Mouse (Mus musculus) gastrocnemius, postnatal 10 days (tissue): ENCODE results near the gene Homer1. TPM values are rescaled to one million over a fixed set of nuclear protein-coding genes. Genes with fewer than 3 reads are reported as not detected.

ENCODE experiments used
- DNase-seq: peaks from one replicate; pipeline ENCODE4 v3.0.0; 2021; ENCODE audit warnings: mixed read lengths
- total RNA-seq, 2 experiments: library from RNA; stranded (reverse); gene quantifications; 2 replicates each; pipeline ENCODE4 v1.2.3; 2021

Gene Homer1
- total RNA-seq, 2 experiments from 2014 or later, result 45.0 to 60.9 TPM

DNA sequence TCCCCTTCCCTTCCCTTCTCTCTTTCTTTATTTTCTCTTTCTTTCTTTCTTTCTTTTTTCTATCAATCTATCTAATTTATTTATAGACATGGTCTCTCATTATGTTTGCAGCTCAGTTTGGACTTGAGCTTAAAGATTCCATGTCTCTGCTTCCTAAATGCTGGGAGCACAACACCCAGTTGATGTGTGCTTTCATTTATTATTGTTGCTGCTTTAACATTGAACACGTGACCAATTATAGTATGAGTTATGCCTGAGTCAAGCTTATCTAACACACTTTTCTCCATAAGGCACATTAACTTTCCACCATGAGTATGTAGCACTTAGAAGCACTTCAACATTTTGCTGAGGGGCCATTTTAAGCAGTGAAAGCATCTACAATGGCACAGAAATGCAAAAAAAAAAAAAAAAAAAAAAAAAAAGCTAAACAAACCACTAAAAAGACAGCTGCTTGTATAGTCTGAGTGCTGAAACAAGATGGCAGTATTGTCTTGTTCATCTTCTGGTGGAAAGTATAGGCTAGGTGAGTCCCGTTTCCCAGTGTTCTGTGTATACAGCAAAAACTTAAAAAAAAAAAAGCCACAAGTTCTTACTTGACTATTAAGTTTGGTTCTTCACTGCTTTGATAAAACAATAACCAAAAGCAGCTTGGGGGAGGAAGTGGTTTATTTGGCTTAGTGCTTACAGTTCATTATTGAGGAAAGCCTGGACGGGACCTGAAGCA lies 41.3 kb downstream of the Homer1 start:
- no peak for DNase-seq

DNA sequence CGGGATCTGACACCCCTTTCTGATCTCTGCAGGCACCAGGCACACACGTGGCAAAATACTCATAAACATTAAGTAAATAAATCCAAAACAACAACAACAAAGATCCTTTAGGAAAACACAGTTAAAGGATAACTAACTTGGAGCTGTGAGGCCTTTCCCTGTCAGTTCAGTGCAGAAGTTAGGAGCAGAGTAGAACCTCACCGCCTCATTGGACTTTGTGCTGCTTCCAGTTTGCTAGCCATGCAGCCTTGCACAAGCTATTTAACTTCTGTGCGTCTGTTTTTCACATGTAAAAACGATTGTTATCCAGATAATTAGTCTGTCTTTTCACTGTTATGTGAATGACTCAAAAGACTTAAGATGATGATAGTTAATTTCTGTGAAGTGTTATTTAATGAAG lies 43.2 kb downstream of the Homer1 start:
- DNase-seq, result no peak

- DNase-seq, result no peak
Measured at GRCm38 (mm10) chr13:93344395-93344794, 45.0 kb downstream of the Homer1 start.

DNA sequence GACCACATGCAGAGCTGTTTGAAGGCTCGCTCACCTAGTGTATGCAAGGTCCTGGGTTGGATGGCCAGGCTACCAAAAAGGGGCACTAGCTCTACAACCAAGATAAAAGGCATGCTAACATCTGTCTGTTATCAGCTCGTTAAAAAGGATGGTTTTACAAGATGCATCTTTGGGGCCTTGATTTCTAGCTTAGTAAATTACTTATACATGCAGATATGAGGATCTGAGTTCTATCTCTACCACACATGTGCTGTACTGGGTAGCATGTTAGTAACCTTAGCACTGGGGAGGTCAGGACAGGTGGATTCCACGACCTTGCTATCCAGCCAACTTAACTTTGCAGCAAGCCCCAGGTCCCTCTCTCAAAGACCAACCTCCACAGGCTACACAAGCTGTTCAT lies 46.4 kb downstream of the Homer1 start:
- DNase-seq, result no peak

- no peak for DNase-seq
Measured at GRCm38 (mm10) chr13:93352030-93352429, 52.6 kb downstream of the Homer1 start.

- DNase-seq, result no peak
Measured at GRCm38 (mm10) chr13:93354420-93355278, 55.2 kb downstream of the Homer1 start.

DNA sequence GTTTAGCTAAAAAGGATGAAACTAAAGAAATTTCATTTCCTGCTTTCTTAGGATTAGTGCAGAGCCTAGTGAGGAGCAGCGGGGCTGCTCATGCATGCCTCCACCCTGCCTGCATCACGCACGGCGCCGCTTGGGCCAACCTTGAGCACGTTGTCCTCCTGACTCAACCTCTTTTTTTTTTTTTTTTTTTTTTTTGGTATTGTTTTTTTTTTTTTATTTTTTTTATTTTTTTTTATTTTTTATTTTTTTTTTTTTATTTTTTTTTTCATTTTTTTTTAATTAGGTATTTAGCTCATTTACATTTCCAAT lies 55.8 kb downstream of the Homer1 start:
- DNase-seq, result no peak

DNA sequence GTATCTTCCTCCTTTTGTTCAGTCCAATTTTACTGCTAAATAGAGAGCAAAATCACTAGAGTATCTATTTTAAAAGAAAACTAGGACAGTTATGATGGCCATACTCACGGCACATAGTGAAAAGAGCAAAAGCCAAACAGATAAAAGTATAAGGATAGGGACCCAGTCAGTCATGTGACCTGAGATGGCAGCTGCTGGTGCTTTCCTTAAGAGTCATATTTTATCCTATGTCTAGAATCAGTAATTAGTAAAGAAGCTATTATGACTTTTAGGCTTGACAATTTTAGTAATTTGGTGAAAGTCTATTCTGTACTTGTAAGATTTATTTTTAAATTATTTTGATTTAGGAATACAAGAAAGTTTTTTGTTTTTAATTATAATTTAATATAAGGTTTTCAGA lies 59.1 kb downstream of the Homer1 start:
- no peak for DNase-seq

DNA sequence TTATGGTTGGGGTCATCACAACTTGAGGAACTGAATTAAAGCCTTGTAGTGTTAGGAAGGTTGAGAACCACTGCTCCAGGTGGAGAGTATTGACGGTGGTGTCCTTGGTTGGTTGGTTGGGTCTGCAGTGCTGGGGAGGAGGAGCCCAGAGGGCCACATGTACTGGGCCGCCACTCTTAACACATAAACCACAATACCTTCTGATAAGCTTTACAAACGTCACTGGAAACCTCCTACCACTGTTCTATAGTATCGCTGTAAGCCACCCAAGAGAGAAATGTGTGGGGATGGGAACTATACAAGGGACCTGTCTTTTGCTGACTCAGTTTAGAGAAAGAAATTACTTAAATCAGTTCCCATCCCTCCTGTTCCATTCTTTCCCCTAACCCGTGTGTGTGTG lies 68.1 kb downstream of the Homer1 start:
- no peak for DNase-seq

GRCm38 (mm10) chr13:93368812-93369584 lies 69.6 kb downstream of the Homer1 start:
- no peak for DNase-seq

DNA sequence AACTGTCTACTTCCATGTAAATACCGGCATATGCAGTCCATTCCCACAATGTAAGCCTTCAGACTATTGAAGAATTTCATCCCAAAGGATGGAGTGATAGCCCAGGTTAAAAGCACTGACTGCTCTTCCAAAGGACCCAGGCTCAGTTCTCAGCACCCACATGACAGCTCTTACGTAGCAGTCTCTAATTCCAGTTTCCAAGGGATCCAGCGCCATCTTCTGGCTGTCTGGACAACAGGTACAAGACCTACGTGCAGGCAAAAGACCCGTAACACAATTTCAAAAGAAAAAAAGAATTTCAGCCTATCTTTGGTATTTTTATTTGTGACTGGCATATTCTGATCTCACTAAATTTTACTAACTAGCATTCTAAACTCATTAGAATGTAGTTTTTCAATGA lies 75.0 kb downstream of the Homer1 start:
- no peak for DNase-seq

DNA sequence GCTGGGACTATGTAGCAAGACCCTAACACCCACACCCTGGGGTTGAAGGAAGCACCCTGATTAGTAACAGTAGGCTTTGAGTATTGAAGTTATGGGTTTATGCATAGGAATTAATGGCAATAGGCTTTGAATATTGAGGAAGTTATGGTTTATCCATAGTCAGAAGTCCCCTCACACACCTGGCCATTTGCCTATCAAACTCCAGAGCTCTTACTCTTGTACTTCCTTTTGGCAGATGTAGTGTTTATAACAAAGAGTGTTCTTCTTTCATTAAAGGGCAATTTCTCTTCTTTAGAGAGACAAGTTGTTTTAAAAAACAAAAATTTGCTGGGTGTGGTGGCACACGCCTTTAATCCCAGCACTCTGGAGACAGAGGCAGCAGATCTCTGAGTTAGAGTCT lies 79.1 kb downstream of the Homer1 start:
- DNase-seq, result no peak

GRCm38 (mm10) chr13:93380399-93381063 lies 81.1 kb downstream of the Homer1 start:
- DNase-seq, result no peak

DNA sequence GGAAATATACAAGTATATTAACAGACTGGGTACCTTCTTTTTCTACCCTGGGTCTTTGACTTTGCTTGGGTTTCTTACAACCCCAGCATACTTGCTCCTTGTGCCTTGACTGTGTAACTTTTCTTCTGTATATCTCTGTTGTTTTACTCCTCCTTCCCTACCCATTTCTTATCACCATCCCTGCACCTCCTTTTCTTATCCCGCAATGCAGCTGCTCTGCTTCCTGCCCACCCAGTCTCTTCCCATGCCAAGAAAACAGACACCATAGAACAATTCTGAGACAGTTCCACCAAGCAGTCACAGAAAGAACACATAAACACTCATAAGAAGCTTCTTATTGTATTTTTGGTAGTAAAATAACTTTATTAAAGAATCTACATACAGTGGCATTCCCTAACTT lies 81.9 kb downstream of the Homer1 start:
- DNase-seq, result no peak

GRCm38 (mm10) chr13:93383092-93383491 lies 83.7 kb downstream of the Homer1 start:
- DNase-seq, result no peak

- no peak for DNase-seq
Measured at GRCm38 (mm10) chr13:93383620-93384019, 84.2 kb downstream of the Homer1 start.

GRCm38 (mm10) chr13:93384481-93384880 lies 85.0 kb downstream of the Homer1 start:
- no peak for DNase-seq

- no peak for DNase-seq
Measured at GRCm38 (mm10) chr13:93385147-93385546, 85.7 kb downstream of the Homer1 start.

GRCm38 (mm10) chr13:93387440-93387839 lies 88.0 kb downstream of the Homer1 start:
- no peak for DNase-seq

GRCm38 (mm10) chr13:93388594-93389241 lies 89.3 kb downstream of the Homer1 start:
- DNase-seq, result no peak

DNA sequence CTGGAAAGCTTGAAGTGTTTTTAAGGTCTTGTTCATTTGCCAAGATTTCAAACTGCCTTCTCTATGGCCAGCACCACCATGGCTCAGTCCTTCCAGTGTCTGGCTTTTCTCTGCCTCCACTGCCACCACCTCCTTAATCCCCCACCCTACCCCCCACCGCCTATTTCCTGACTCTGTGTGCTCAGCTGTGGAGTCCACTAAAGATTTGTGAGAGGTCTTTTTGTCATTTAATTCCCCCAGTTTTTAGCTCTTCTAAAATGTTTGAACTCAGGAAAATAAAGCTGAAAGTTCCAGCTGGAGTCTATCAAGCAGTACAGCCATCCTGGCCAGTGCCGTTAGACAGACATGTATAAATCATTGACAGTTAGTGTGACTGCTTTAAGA lies 89.8 kb downstream of the Homer1 start:
- no peak for DNase-seq

DNA sequence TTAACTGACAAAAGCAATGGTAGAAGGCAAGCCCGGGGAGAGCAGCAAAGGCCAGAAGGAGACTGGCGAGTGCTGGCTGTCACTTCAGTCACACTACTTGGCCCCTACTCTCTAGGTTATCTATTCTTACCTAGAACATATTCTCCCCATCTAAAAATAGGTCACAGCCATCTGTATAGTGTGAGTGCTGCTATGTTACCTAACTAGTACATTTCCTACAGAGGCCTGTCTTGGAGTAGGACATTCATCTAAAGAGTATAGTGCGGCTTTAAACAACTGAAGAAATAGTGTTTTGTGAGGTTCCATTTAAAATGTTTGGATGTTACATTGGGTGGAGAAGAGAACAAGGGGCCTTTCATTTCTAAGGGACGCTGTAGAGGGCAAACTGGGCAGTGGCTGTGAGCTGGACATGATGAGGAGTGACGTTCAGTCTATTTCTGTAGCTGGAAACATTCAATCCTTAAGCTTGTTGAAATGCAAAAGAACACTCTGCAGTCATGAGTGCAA lies 100.3 kb downstream of the Homer1 start:
- no peak for DNase-seq
